Mouse (Mus musculus) CH12.LX (cell line): ENCODE data around the gene Bok. TPM values are rescaled to one million over a fixed set of nuclear protein-coding genes. Genes with fewer than 3 reads are reported as not detected.

Source experiments
- DNase-seq: peaks from one replicate; pipeline ENCODE4 v3.0.0-alpha.2; 2013; ENCODE audit errors: extremely low read depth
- H3K27ac ChIP-seq: 2 replicates; pipeline ENCODE4 v1.5.1; 2012; ENCODE audit warnings: low read depth, mild to moderate bottlenecking, control low read depth, moderate library complexity; ENCODE audit not compliant: insufficient read depth
- H3K27me3 ChIP-seq: replicated peaks from 2 replicates; pipeline ENCODE3; 2012; ENCODE audit warnings: inconsistent platforms
- H3K36me3 ChIP-seq, 2 experiments: replicated peaks in 1 of 2; 2 replicates each; pipeline versions ENCODE3 to v1.6.1; 2012; ENCODE audit warnings: inconsistent platforms in 1 of 2, low read length in 1 of 2, mild to moderate bottlenecking in 1 of 2, mixed read lengths in 1 of 2, moderate library complexity in 1 of 2; ENCODE audit not compliant: control insufficient read depth in 1 of 2, insufficient read depth in 1 of 2
- H3K4me1 ChIP-seq, 2 experiments: 2 replicates each; pipeline ENCODE4 v1.6.1; 2012; ENCODE audit warnings: inconsistent platforms in 1 of 2, moderate library complexity in 1 of 2; ENCODE audit not compliant: insufficient read depth in 2 of 2, control insufficient read depth in 1 of 2
- H3K4me2 ChIP-seq: 2 replicates; pipeline ENCODE4 v1.6.1; 2012; ENCODE audit warnings: low read depth, mild to moderate bottlenecking, control low read depth; ENCODE audit not compliant: poor library complexity, insufficient read depth, severe bottlenecking
- H3K4me3 ChIP-seq, 3 experiments: fragments of 150-350 bp in 1 of 3; sonication (generic) in 1 of 3; replicated peaks in 1 of 3; 2 replicates each; pipeline versions ENCODE3 to v1.5.1; 2011 to 2012; ENCODE audit warnings: low read depth in 2 of 3, low read length in 2 of 3, mild to moderate bottlenecking in 2 of 3, moderate library complexity in 2 of 3, control low read depth in 1 of 3, improper control_type of control experiment in 1 of 3, inconsistent platforms in 1 of 3, mixed read lengths in 1 of 3; ENCODE audit not compliant: poor library complexity in 1 of 3
- H3K79me2 ChIP-seq: replicated peaks from 2 replicates; pipeline ENCODE4 v1.6.1; 2012; ENCODE audit warnings: mild to moderate bottlenecking, moderate library complexity; ENCODE audit not compliant: control insufficient read depth, poor library complexity, insufficient read depth, severe bottlenecking; ENCODE audit errors: extremely low read depth
- H3K9ac ChIP-seq: 2 replicates; pipeline ENCODE4 v1.6.1; 2012; ENCODE audit warnings: low read depth, mild to moderate bottlenecking, control low read depth, moderate library complexity; ENCODE audit not compliant: insufficient read depth
- H3K9me3 ChIP-seq: replicated peaks from 2 replicates; pipeline ENCODE3; 2012; ENCODE audit warnings: low read length, inconsistent platforms, mixed read lengths
- BHLHE40 ChIP-seq: IDR thresholded peaks from 2 replicates; pipeline ENCODE4 v1.6.1; 2011; ENCODE audit warnings: mild to moderate bottlenecking, low read depth, low read length, improper control_type of control experiment
- CHD1 ChIP-seq: IDR thresholded peaks from 2 replicates; pipeline ENCODE4 v1.6.1; 2012; ENCODE audit warnings: low read depth, low read length, improper control_type of control experiment, inconsistent platforms
- CHD2 ChIP-seq: IDR thresholded peaks from 2 replicates; pipeline ENCODE4 v1.6.1; 2011; ENCODE audit warnings: low read length, improper control_type of control experiment
- CTCF ChIP-seq, 2 experiments: IDR thresholded peaks in 1 of 2; conservative IDR thresholded peaks in 1 of 2; 2 replicates each; pipeline ENCODE4 v1.5.1; 2011 to 2012; ENCODE audit warnings: low read depth in 2 of 2, low read length in 2 of 2, improper control_type of control experiment in 1 of 2, inconsistent platforms in 1 of 2, mild to moderate bottlenecking in 1 of 2, moderate library complexity in 1 of 2
- ELF1 ChIP-seq: IDR thresholded peaks from 2 replicates; pipeline ENCODE4 v1.6.1; 2014; ENCODE audit warnings: low read depth, mild to moderate bottlenecking, inconsistent platforms, low read length, improper control_type of control experiment
- EP300 ChIP-seq: IDR thresholded peaks from 2 replicates; pipeline ENCODE4 v1.6.1; 2011; ENCODE audit warnings: low read length, improper control_type of control experiment
- ETS1 ChIP-seq: conservative IDR thresholded peaks from 2 replicates; pipeline ENCODE4 v1.6.1; 2012; ENCODE audit warnings: low read depth, mild to moderate bottlenecking, inconsistent platforms, low read length, improper control_type of control experiment, moderate library complexity
- HCFC1 ChIP-seq: IDR thresholded peaks from 2 replicates; pipeline ENCODE4 v1.6.1; 2012; ENCODE audit warnings: low read depth, mild to moderate bottlenecking, inconsistent platforms, low read length, improper control_type of control experiment
- IRF4 ChIP-seq: IDR thresholded peaks from 2 replicates; pipeline ENCODE4 v1.6.1; 2014; ENCODE audit warnings: low read depth, mild to moderate bottlenecking, inconsistent platforms, low read length, improper control_type of control experiment
- JUN ChIP-seq: IDR thresholded peaks from 2 replicates; pipeline ENCODE4 v1.6.1; 2011; ENCODE audit warnings: low read depth, mild to moderate bottlenecking, low read length, improper control_type of control experiment, moderate library complexity; ENCODE audit not compliant: insufficient read depth
- JUND ChIP-seq: conservative IDR thresholded peaks from 2 replicates; pipeline ENCODE4 v1.6.1; 2011; ENCODE audit warnings: low read depth, low read length, improper control_type of control experiment
- KAT2A ChIP-seq: IDR thresholded peaks from 2 replicates; pipeline ENCODE4 v1.6.1; 2012; ENCODE audit warnings: low read length, improper control_type of control experiment, inconsistent platforms; ENCODE audit not compliant: insufficient replicate concordance
- MAZ ChIP-seq: IDR thresholded peaks from 2 replicates; pipeline ENCODE4 v1.6.1; 2012; ENCODE audit warnings: low read depth, mild to moderate bottlenecking, inconsistent platforms, low read length, improper control_type of control experiment, moderate library complexity
- MEF2A ChIP-seq: IDR thresholded peaks from 2 replicates; pipeline ENCODE4 v1.6.1; 2014; ENCODE audit warnings: low read depth, mild to moderate bottlenecking, inconsistent platforms, low read length, improper control_type of control experiment, borderline replicate concordance
- MYC ChIP-seq: IDR thresholded peaks from 2 replicates; pipeline ENCODE4 v1.6.1; 2011; ENCODE audit warnings: low read depth, mild to moderate bottlenecking, improper control_type of control experiment, low read length
- NELFE ChIP-seq: IDR thresholded peaks from 2 replicates; pipeline ENCODE4 v1.6.1; 2011; ENCODE audit warnings: low read depth, low read length, improper control_type of control experiment
- PAX5 ChIP-seq: IDR thresholded peaks from 2 replicates; pipeline ENCODE4 v1.6.1; 2012; ENCODE audit warnings: low read length, inconsistent platforms, mixed read lengths
- POLR2AphosphoS2 ChIP-seq: IDR thresholded peaks from 2 replicates; pipeline ENCODE4 v1.6.1; 2011; ENCODE audit warnings: low read depth, low read length, improper control_type of control experiment
- RAD21 ChIP-seq: IDR thresholded peaks from 2 replicates; pipeline ENCODE4 v1.6.1; 2011; ENCODE audit warnings: low read depth, mild to moderate bottlenecking, low read length, improper control_type of control experiment, moderate library complexity
- SIN3A ChIP-seq: IDR thresholded peaks from 2 replicates; pipeline ENCODE4 v1.6.1; 2012; ENCODE audit warnings: low read length, improper control_type of control experiment, inconsistent platforms
- TBP ChIP-seq: conservative IDR thresholded peaks from 2 replicates; pipeline ENCODE4 v1.6.1; 2011; ENCODE audit warnings: low read depth, low read length, improper control_type of control experiment
- TCF12 ChIP-seq: IDR thresholded peaks from 2 replicates; pipeline ENCODE4 v1.6.1; 2014; ENCODE audit warnings: low read depth, mild to moderate bottlenecking, inconsistent platforms, low read length, improper control_type of control experiment
- UBTF ChIP-seq: IDR thresholded peaks from 2 replicates; pipeline ENCODE4 v1.6.1; 2012; ENCODE audit warnings: low read depth, mild to moderate bottlenecking, inconsistent platforms, low read length, improper control_type of control experiment, moderate library complexity
- USF2 ChIP-seq: conservative IDR thresholded peaks from 2 replicates; pipeline ENCODE4 v1.6.1; 2011; ENCODE audit warnings: low read depth, low read length, improper control_type of control experiment
- ZKSCAN1 ChIP-seq: IDR thresholded peaks from 2 replicates; pipeline ENCODE4 v1.6.1; 2012; ENCODE audit warnings: low read depth, inconsistent platforms, low read length, improper control_type of control experiment, borderline replicate concordance
- ZNF384 ChIP-seq: IDR thresholded peaks from 2 replicates; pipeline ENCODE4 v1.6.1; 2012; ENCODE audit warnings: low read depth, low read length, improper control_type of control experiment, inconsistent platforms
- dilution Hi-C: fragments of 300-500 bp; cut with MboI; formaldehyde crosslinking; loops from 2 replicates; pipeline ENCODE4 v1.14.3; 2020; ENCODE audit warnings: low sequenced_read_pairs; ENCODE audit not compliant: extremely low pct_unique_long_range_greater_than_20kb, extremely low pct_ligation_motif_present
- in situ Hi-C: fragments of 300-500 bp; cut with MboI; formaldehyde crosslinking; loops from 3 replicates; pipeline ENCODE4 v1.14.3; 2019; ENCODE audit warnings: low sequenced_read_pairs, low pct_ligation_motif_present, low pct_unique_long_range_greater_than_20kb, mixed read lengths
- polyA plus RNA-seq: library from polyadenylated mRNA; unstranded; fragments of >175 nt; gene quantifications from 2 replicates; pipeline ENCODE4 v1.2.1, GENCODE M21; 2012; ENCODE audit warnings: low read depth; ENCODE audit not compliant: insufficient read length
- total RNA-seq, 2 experiments: library from RNA; depleted of rRNA; stranded (reverse); fragments of 300-350 nt in 1 of 2; fragments of >200 nt in 1 of 2; gene quantifications; 2 replicates each; pipeline ENCODE4 v1.2.3; 2012 to 2014

The Bok gene
- total and polyA plus RNA-seq, 3 experiments = 0.08 TPM; not detected in 2

DNA sequence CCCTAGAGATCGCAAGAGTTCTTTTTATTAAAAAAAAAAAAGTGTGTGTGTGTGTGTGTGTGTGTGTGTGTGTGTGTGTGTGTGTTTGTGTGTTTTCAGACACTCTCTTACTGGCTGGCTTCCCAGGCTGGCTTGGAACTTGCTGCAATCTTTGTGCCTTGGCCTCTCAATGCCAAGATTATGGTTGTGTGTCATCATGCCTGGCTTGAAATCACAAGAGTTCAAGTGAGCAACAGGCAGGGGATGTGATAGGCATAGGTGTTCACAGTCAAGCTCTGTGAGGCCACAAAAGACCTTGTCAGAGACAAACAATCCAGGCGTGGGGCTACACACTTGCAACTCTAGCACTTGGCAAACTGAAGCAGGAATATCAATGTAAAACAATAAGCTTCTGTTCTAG lies 7.1 kb upstream of the Bok start:
- H3K27me3 ChIP-seq = no peaks in the 10 kb centered on the region
- H3K36me3 ChIP-seq = no peaks in the 10 kb centered on the region
- no peak for TF ChIP-seq ZNF384
- TF ChIP-seq POLR2AphosphoS2 = no peak
- no peak for TF ChIP-seq JUN
- TF ChIP-seq CHD1 = no peak
- no peak for TF ChIP-seq SIN3A
- TF ChIP-seq ETS1 = no peak
- TF ChIP-seq JUND = no peak
- no peak for TF ChIP-seq MYC
- no peak for TF ChIP-seq TBP
- no peak for TF ChIP-seq HCFC1
- TF ChIP-seq NELFE = no peak
- no peak for TF ChIP-seq ELF1
- TF ChIP-seq PAX5 = no peak
- TF ChIP-seq KAT2A = no peak
- no peak for TF ChIP-seq BHLHE40
- TF ChIP-seq CTCF (conservative IDR thresholded peaks at IDR 0.05 in 1 of 2, IDR thresholded peaks at IDR 0.05 in 1 of 2; ENCODE audit: low read depth in 2 of 2, low read length in 2 of 2) = no peak
- TF ChIP-seq EP300 = no peak
- no peak for TF ChIP-seq MEF2A
- TF ChIP-seq UBTF = no peak
- no peak for TF ChIP-seq ZKSCAN1
- no peaks in the 10 kb centered on the region for H3K4me1 ChIP-seq
- no peak overlapping the region for H3K27ac ChIP-seq
- H3K9me3 ChIP-seq = peaks cover 16% of the 10 kb centered on the region
- DNase-seq = no peak
- H3K9ac ChIP-seq = no peak overlapping the region
- dilution Hi-C loops (no loop called here), in situ Hi-C loops (no loop called here)
- no peaks in the 10 kb centered on the region for H3K79me2 ChIP-seq
- H3K4me3 ChIP-seq = no peak overlapping the region
- no peak overlapping the region for H3K4me2 ChIP-seq

GRCm38 (mm10) chr1:93679889-93680568 lies 5.4 kb upstream of the Bok start:
- Histone ChIP-seq H3K9me3 (peaks cover 16% of the 10 kb centered on the region), H3K4me1 (no peaks in the 10 kb centered on the region), H3K36me3 (no peaks in the 10 kb centered on the region), H3K9ac (no peak overlapping the region), H3K79me2 (no peaks in the 10 kb centered on the region), H3K4me3 (no peak overlapping the region), H3K27me3 (peaks cover 4% of the 10 kb centered on the region), H3K27ac (no peak overlapping the region), H3K4me2 (no peak overlapping the region)
- TF ChIP-seq MAZ (no peak), ZKSCAN1 (no peak), IRF4 (no peak), EP300 (no peak), USF2 (no peak), KAT2A (no peak), TCF12 (no peak), ZNF384 (no peak), CHD2 (no peak), UBTF (no peak), RAD21 (no peak), PAX5 (no peak), SIN3A (no peak), POLR2AphosphoS2 (no peak)
- in situ Hi-C loops (no loop called here), dilution Hi-C loops (no loop called here)
- no peak for DNase-seq
